Mouse (Mus musculus): ENCODE measurements around the gene Ssr1. TPM values are rescaled to one million over a fixed set of nuclear protein-coding genes. Genes with fewer than 3 reads are reported as not detected.

The Ssr1 gene
- polyA plus RNA-seq (2014; fragmentation: Nextera tagmentation; extraction: Ambion mirVana), result 158 and 182 TPM in 2 replicates

GRCm38 (mm10) chr13:37993704-37994404, at the start of gene Ssr1:
Ssr1 (minus strand) TSS chr13:37994217.
- H3K27me3 ChIP-seq (ENCODE audit: insufficient read depth, low read length), result no peaks in the 10 kb centered on the region
- peak within 1 kb of the TSS; percentile 78 for H3K4me2 ChIP-seq
- WGBS, result under 1% methylated on average over 83 of the region's 89 CpGs
- TF ChIP-seq CTCF (IDR thresholded peaks at IDR 0.05; ENCODE audit: low read depth), result no peak
- H3K4me1 ChIP-seq (ENCODE audit: insufficient read depth), result no peaks in the 10 kb centered on the region
- DNase-seq (peak; percentile 99), ATAC-seq (ENCODE audit: insufficient read depth) (peak; percentile 97)
- H3K27ac ChIP-seq (ENCODE audit: low read depth), result peak within 1 kb of the TSS; percentile 96
- H3K9me3 ChIP-seq (ENCODE audit: low read depth, low read length), result no peaks in the 10 kb centered on the region
- H3K36me3 ChIP-seq (ENCODE audit: insufficient read depth), result peaks cover 28% of the 10 kb centered on the region
- peak within 1 kb of the TSS; percentile 95 for H3K9ac ChIP-seq
- H3K4me3 ChIP-seq (ENCODE audit: low read depth, low read length), result peak within 1 kb of the TSS; percentile 99

GRCm38 (mm10) chr13:38037811-38038210, 43.8 kb upstream of the Ssr1 start:
- WGBS, result 28% methylated on average over 12 of the region's 12 CpGs
- ATAC-seq (ENCODE audit: insufficient read depth) (no peak), DNase-seq (peak; percentile 8)
- peak overlapping the region; percentile 85 for H3K9ac ChIP-seq
- H3K4me1 ChIP-seq (ENCODE audit: insufficient read depth), result 0 out of 2 replicates have a peak, but pooled peaks cover 5% of the 10 kb centered on the region
- no peaks in the 10 kb centered on the region for H3K9me3 ChIP-seq (ENCODE audit: low read depth, low read length)
- H3K4me3 ChIP-seq (ENCODE audit: low read depth, low read length), result peak overlapping the region; percentile 77
- no peak overlapping the region for H3K27ac ChIP-seq (ENCODE audit: low read depth)
- peak overlapping the region; percentile 94 for H3K4me2 ChIP-seq
- TF ChIP-seq CTCF (IDR thresholded peaks at IDR 0.05; ENCODE audit: low read depth), result no peak
- peaks cover 32% of the 10 kb centered on the region for H3K36me3 ChIP-seq (ENCODE audit: insufficient read depth)
- H3K27me3 ChIP-seq (ENCODE audit: insufficient read depth, low read length), result no peaks in the 10 kb centered on the region

GRCm38 (mm10) chr13:38037044-38037687, 43.1 kb upstream of the Ssr1 start, which contains the start of gene Cage1:
Cage1 (minus strand) TSS chr13:38037069.
- ATAC-seq (ENCODE audit: insufficient read depth) (peak; percentile 96), DNase-seq (peak; percentile 99)
- under 1% methylated on average over 47 of the region's 47 CpGs for WGBS
- Histone ChIP-seq H3K36me3 (ENCODE audit: insufficient read depth) (peaks cover 27% of the 10 kb centered on the region), H3K9ac (peak within 1 kb of the TSS; percentile 85), H3K4me3 (ENCODE audit: low read depth, low read length) (peak within 1 kb of the TSS; percentile 77), H3K27me3 (ENCODE audit: insufficient read depth, low read length) (no peaks in the 10 kb centered on the region), H3K4me1 (ENCODE audit: insufficient read depth) (0 out of 2 replicates have a peak, but pooled peaks cover 5% of the 10 kb centered on the region), H3K9me3 (ENCODE audit: low read depth, low read length) (no peaks in the 10 kb centered on the region), H3K27ac (ENCODE audit: low read depth) (peak within 1 kb of the TSS; percentile 81), H3K4me2 (peak within 1 kb of the TSS; percentile 94)
- peak; percentile 45 for TF ChIP-seq CTCF (IDR thresholded peaks at IDR 0.05; ENCODE audit: low read depth)

GRCm38 (mm10) chr13:38036343-38037043, 42.5 kb upstream of the Ssr1 start, which contains the start of gene Riok1:
Riok1 (plus strand) TSS chr13:38036995.
- TF ChIP-seq CTCF (IDR thresholded peaks at IDR 0.05; ENCODE audit: low read depth), result no peak
- 10% methylated on average over 37 of the region's 37 CpGs for WGBS
- H3K4me1 ChIP-seq (ENCODE audit: insufficient read depth), result 0 out of 2 replicates have a peak, but pooled peaks cover 5% of the 10 kb centered on the region
- no peaks in the 10 kb centered on the region for H3K27me3 ChIP-seq (ENCODE audit: insufficient read depth, low read length)
- H3K4me3 ChIP-seq (ENCODE audit: low read depth, low read length), result peak within 1 kb of the TSS; percentile 77
- DNase-seq (peak; percentile 9), ATAC-seq (ENCODE audit: insufficient read depth) (no peak; the same call in 1 of the 2 replicates)
- H3K9ac ChIP-seq, result peak within 1 kb of the TSS; percentile 85
- peak within 1 kb of the TSS; percentile 81 for H3K27ac ChIP-seq (ENCODE audit: low read depth)
- H3K9me3 ChIP-seq (ENCODE audit: low read depth, low read length), result no peaks in the 10 kb centered on the region
- H3K4me2 ChIP-seq, result peak within 1 kb of the TSS; percentile 94
- peaks cover 21% of the 10 kb centered on the region for H3K36me3 ChIP-seq (ENCODE audit: insufficient read depth)

GRCm38 (mm10) chr13:38028407-38028806, 34.4 kb upstream of the Ssr1 start:
- DNase-seq, result no peak
- TF ChIP-seq CTCF (IDR thresholded peaks at IDR 0.05; ENCODE audit: low read depth), result no peak
- H3K4me3 ChIP-seq (ENCODE audit: low read depth, low read length), result no peak overlapping the region
- no peak overlapping the region for H3K4me2 ChIP-seq
- ATAC-seq (ENCODE audit: insufficient read depth), result no peak
- WGBS, result 64% methylated on average over 4 of the region's 4 CpGs
- H3K27me3 ChIP-seq (ENCODE audit: insufficient read depth, low read length), result no peaks in the 10 kb centered on the region
- H3K9ac ChIP-seq, result no peak overlapping the region
- H3K9me3 ChIP-seq (ENCODE audit: low read depth, low read length), result no peaks in the 10 kb centered on the region
- H3K4me1 ChIP-seq (ENCODE audit: insufficient read depth), result no peaks in the 10 kb centered on the region
- H3K36me3 ChIP-seq (ENCODE audit: insufficient read depth), result no peaks in the 10 kb centered on the region
- no peak overlapping the region for H3K27ac ChIP-seq (ENCODE audit: low read depth)

- Histone ChIP-seq H3K4me3 (ENCODE audit: low read depth, low read length) (no peak overlapping the region), H3K4me2 (no peak overlapping the region), H3K36me3 (ENCODE audit: insufficient read depth) (no peaks in the 10 kb centered on the region), H3K9me3 (ENCODE audit: low read depth, low read length) (no peaks in the 10 kb centered on the region), H3K4me1 (ENCODE audit: insufficient read depth) (no peaks in the 10 kb centered on the region), H3K27me3 (ENCODE audit: insufficient read depth, low read length) (no peaks in the 10 kb centered on the region), H3K9ac (no peak overlapping the region), H3K27ac (ENCODE audit: low read depth) (no peak overlapping the region)
- no peak for DNase-seq
- WGBS, result 62% methylated on average over 6 of the region's 6 CpGs
- TF ChIP-seq CTCF (IDR thresholded peaks at IDR 0.05; ENCODE audit: low read depth), result no peak
- no peak for ATAC-seq (ENCODE audit: insufficient read depth)
Measured at GRCm38 (mm10) chr13:38027618-38028248, 33.7 kb upstream of the Ssr1 start.

All from lung, embryonic 14.5 days (tissue).